Mouse (Mus musculus) ES-Bruce4 (cell line): ENCODE measurements around the gene Zc3h14.

Experiments used
- CTCF ChIP-seq: IDR thresholded peaks from one replicate; pipeline ENCODE4 v1.8.1; 2011; ENCODE audit warnings: low read depth, low read length
- EP300 ChIP-seq: IDR thresholded peaks from 2 replicates; pipeline ENCODE4 v1.6.1; 2011; ENCODE audit warnings: low read depth, low read length; ENCODE audit not compliant: insufficient read depth
- POLR2A ChIP-seq: IDR thresholded peaks from one replicate; pipeline ENCODE4 v1.8.1; 2011; ENCODE audit warnings: low read length; ENCODE audit not compliant: insufficient read depth

DNA sequence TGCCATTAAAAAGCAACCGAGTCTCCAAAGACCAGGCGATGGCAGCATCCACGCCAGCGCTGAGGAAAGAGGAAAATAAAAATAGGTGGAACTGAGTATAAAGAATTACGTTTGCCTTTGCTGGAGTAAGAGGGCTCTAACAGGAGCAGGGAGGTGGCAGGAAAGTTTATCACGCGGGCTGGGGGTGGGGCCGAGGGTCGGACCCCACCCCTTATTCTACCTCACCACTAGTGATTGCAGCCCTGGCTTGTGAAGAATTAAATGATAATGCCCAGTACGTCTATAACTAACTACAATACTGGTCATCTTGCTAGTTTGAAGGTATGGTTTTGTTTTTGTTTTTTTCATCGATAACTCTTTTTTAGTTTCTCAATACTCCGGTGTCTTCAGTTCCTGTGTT, 13.0 kb upstream of the Zc3h14 start:
- no peak for TF ChIP-seq CTCF
- no peak for TF ChIP-seq POLR2A
- TF ChIP-seq EP300 = no peak
